Comparison of ENCODE assay signal across 28 mouse cellular contexts in genomic region chr8:122945775-122946174, GRCm38 (mm10).
DNase-seq lines count a peak whose midpoint lies in the region; ATAC-seq and TF ChIP-seq lines count a peak whose summit lies in the region.
"Had no signal": no experiment of that assay in that cellular context is flagged by ENCODE, and none has a peak within 500 bp of the region (broad histone marks: within the 10 kb centered on the region; RNA-seq: fewer than 3 reads in every experiment).

No protein-coding gene starts in this region.

- no peaks in the 10 kb centered on the region for H3K36me3 ChIP-seq in intestine, embryonic 16.5 days (ENCODE audit: control insufficient read depth, insufficient read depth, low read length)
- no peaks in the 10 kb centered on the region for H3K36me3 ChIP-seq in intestine, embryonic 15.5 days
- H3K36me3 ChIP-seq in liver, postnatal 0 days (replicated peaks; ENCODE audit: insufficient read depth, low read length): no peaks in the 10 kb centered on the region
- H3K36me3 ChIP-seq: embryonic facial prominence, embryonic 13.5 days; embryonic facial prominence, embryonic 15.5 days; forebrain, embryonic 12.5 days had no signal

- intact Hi-C loops in left cerebral cortex, postnatal 25 days (cut with DNase I): no loop called here

- no peak for TF ChIP-seq CTCF in liver, postnatal 0 days (IDR thresholded peaks at IDR 0.05; ENCODE audit: low read depth)

- no peak for TF ChIP-seq EP300 in liver, postnatal 0 days (IDR thresholded peaks at IDR 0.05; ENCODE audit: low read depth)

- H3K9ac ChIP-seq in intestine, embryonic 16.5 days (ENCODE audit: low read depth, low read length): no peak overlapping the region
- no peak overlapping the region for H3K9ac ChIP-seq in intestine, embryonic 15.5 days
- H3K9ac ChIP-seq in liver, postnatal 0 days (replicated peaks): no peak overlapping the region
- H3K9ac ChIP-seq: embryonic facial prominence, embryonic 13.5 days; embryonic facial prominence, embryonic 15.5 days; forebrain, embryonic 12.5 days had no signal

- no peak overlapping the region for H3K4me3 ChIP-seq in intestine, embryonic 16.5 days (ENCODE audit: low read length)
- no peak overlapping the region for H3K4me3 ChIP-seq in intestine, embryonic 15.5 days (replicated peaks)
- no peak overlapping the region for H3K4me3 ChIP-seq in liver, postnatal 0 days (ENCODE audit: low read depth, low read length)
- H3K4me3 ChIP-seq: embryonic facial prominence, embryonic 13.5 days; embryonic facial prominence, embryonic 15.5 days; erythroblast, embryonic 14.5 days; forebrain, embryonic 10.5 days; forebrain, embryonic 12.5 days had no signal

- H3K27ac ChIP-seq in intestine, embryonic 16.5 days (ENCODE audit: low read length): no peak overlapping the region
- H3K27ac ChIP-seq in intestine, embryonic 15.5 days: no peak overlapping the region
- no peak overlapping the region for H3K27ac ChIP-seq in liver, postnatal 0 days (ENCODE audit: low read depth)
- H3K27ac ChIP-seq: embryonic facial prominence, embryonic 13.5 days; embryonic facial prominence, embryonic 15.5 days; forebrain, embryonic 10.5 days; forebrain, embryonic 12.5 days had no signal

- H3K4me1 ChIP-seq in intestine, embryonic 16.5 days (ENCODE audit: control insufficient read depth, insufficient read depth, low read length): peaks cover 20% of the 10 kb centered on the region
- H3K4me1 ChIP-seq in intestine, embryonic 15.5 days (replicated peaks): peaks cover 14% of the 10 kb centered on the region
- H3K4me1 ChIP-seq in liver, postnatal 0 days (ENCODE audit: insufficient read depth): peaks cover 31% of the 10 kb centered on the region
- H3K4me1 ChIP-seq: forebrain, embryonic 10.5 days had no signal

- H3K4me2 ChIP-seq in intestine, embryonic 16.5 days (ENCODE audit: low read depth, low read length): no peak overlapping the region
- H3K4me2 ChIP-seq in intestine, embryonic 15.5 days (replicated peaks): no peak overlapping the region
- no peak overlapping the region for H3K4me2 ChIP-seq in liver, postnatal 0 days (ENCODE audit: low read depth, low read length)
- H3K4me2 ChIP-seq: embryonic facial prominence, embryonic 13.5 days; embryonic facial prominence, embryonic 15.5 days; forebrain, embryonic 12.5 days had no signal

- 0 out of 2 replicates have a peak, but pooled peaks have one; percentile 44 for ATAC-seq in intestine, embryonic 16.5 days
- no peak for ATAC-seq in intestine, embryonic 15.5 days
- peak; percentile 33; the same call in 1 of the 2 replicates for ATAC-seq in liver, postnatal 0 days
- ATAC-seq in monocyte, adult 5-6 weeks (replicated peaks; ENCODE audit: insufficient number of reproducible peaks, low FRiP score, low TSS enrichment, poor library complexity, severe bottlenecking): peak; percentile 67
- ATAC-seq: activated CD4-positive, CD25-positive, alpha-beta regulatory T cell, adult 4 months; CD4-positive, CD25-positive, alpha-beta regulatory T cell, adult 4 months; forebrain, embryonic 14.5 days; forebrain, embryonic 16.5 days; Patski had no signal

- no peaks in the 10 kb centered on the region for H3K9me3 ChIP-seq in intestine, embryonic 16.5 days (ENCODE audit: control insufficient read depth, low read length)
- H3K9me3 ChIP-seq in intestine, embryonic 15.5 days: no peaks in the 10 kb centered on the region
- no peaks in the 10 kb centered on the region for H3K9me3 ChIP-seq in liver, postnatal 0 days (ENCODE audit: low read length)
- H3K9me3 ChIP-seq: embryonic facial prominence, embryonic 13.5 days; embryonic facial prominence, embryonic 15.5 days; forebrain, embryonic 10.5 days; forebrain, embryonic 12.5 days; G1E had no signal

- no peaks in the 10 kb centered on the region for H3K27me3 ChIP-seq in intestine, embryonic 16.5 days (replicated peaks; ENCODE audit: control insufficient read depth, insufficient read depth, low read length)
- H3K27me3 ChIP-seq in intestine, embryonic 15.5 days (replicated peaks): no peaks in the 10 kb centered on the region
- no peaks in the 10 kb centered on the region for H3K27me3 ChIP-seq in liver, postnatal 0 days (ENCODE audit: insufficient read depth, low read length)
- H3K27me3 ChIP-seq: CH12.LX; embryonic facial prominence, embryonic 13.5 days; embryonic facial prominence, embryonic 15.5 days; forebrain, embryonic 12.5 days; Patski had no signal

- WGBS in intestine, embryonic 16.5 days: 70% methylated on average over 2 of the region's 2 CpGs
- 72% methylated on average over 2 of the region's 2 CpGs for WGBS in intestine, embryonic 15.5 days
- WGBS in liver, postnatal 0 days (ENCODE audit: insufficient replicate concordance): 70% methylated on average over 2 of the region's 2 CpGs

- no peak for DNase-seq in liver, postnatal 0 days
- DNase-seq in liver: no peak
- no peak for DNase-seq in left cerebral cortex, postnatal 25 days (ENCODE audit: low spot score in 2 of 2)
- DNase-seq: adrenal gland, adult 8-10 months; adrenal gland, postnatal 14 days; adrenal gland, postnatal 36 days; B cell, adult 2 months; cerebellum, adult 11-12 months; cerebellum, adult 2 months; cerebellum, adult 9-10 months; cerebellum, postnatal 10 days; cerebellum, postnatal 36 days; embryo, embryonic 11 days had no signal
